Mouse (Mus musculus) kidney, embryonic 15.5 days (tissue): ENCODE measurements around the gene Taf3. TPM values are rescaled to one million over a fixed set of nuclear protein-coding genes. Genes with fewer than 3 reads are reported as not detected.

Experiments used
- ATAC-seq: fragments of 200-750 bp; cut with Nextera tagmentation; replicated peaks from 2 replicates; pipeline ENCODE4 v1.8.0; 2017; ENCODE audit warnings: moderate TSS enrichment; ENCODE audit not compliant: low FRiP score
- H3K27ac ChIP-seq: fragments of 300-500 bp; sonication (generic); 2 replicates; pipeline ENCODE4 v1.5.1; 2015; ENCODE audit warnings: mild to moderate bottlenecking, inconsistent platforms
- H3K27me3 ChIP-seq: fragments of 300-500 bp; sonication (generic); 2 replicates; pipeline ENCODE4 v1.6.1; 2015; ENCODE audit warnings: inconsistent platforms
- H3K36me3 ChIP-seq: fragments of 300-500 bp; sonication (generic); 2 replicates; pipeline ENCODE4 v1.6.1; 2015; ENCODE audit warnings: inconsistent platforms
- H3K4me1 ChIP-seq: fragments of 300-500 bp; sonication (generic); 2 replicates; pipeline ENCODE4 v1.6.1; 2015; ENCODE audit warnings: inconsistent platforms
- H3K4me2 ChIP-seq: fragments of 300-500 bp; sonication (generic); 2 replicates; pipeline ENCODE4 v1.6.1; 2015; ENCODE audit warnings: moderate library complexity, mild to moderate bottlenecking, inconsistent platforms
- H3K4me3 ChIP-seq: fragments of 300-500 bp; sonication (generic); replicated peaks from 2 replicates; pipeline ENCODE4 v1.5.1; 2015; ENCODE audit warnings: mild to moderate bottlenecking, inconsistent platforms
- H3K9ac ChIP-seq: fragments of 300-500 bp; sonication (generic); 2 replicates; pipeline ENCODE4 v1.6.1; 2015; ENCODE audit warnings: mild to moderate bottlenecking, inconsistent platforms
- H3K9me3 ChIP-seq: fragments of 300-500 bp; sonication (generic); replicated peaks from 2 replicates; pipeline ENCODE4 v1.6.1; 2016; ENCODE audit warnings: inconsistent platforms
- WGBS: fragments of 180-500 bp; shearing (Covaris S2); methylation state at CpG from one replicate; pipeline ENCODE4 v1.1.7; 2015; ENCODE audit warnings: mixed read lengths; 5-methylcytosine and 5-hydroxymethylcytosine counted together
- polyA plus RNA-seq: library from polyadenylated mRNA; unstranded; fragments of >200 nt; fragmentation: Nextera tagmentation; extraction: Ambion mirVana; gene quantifications from 2 replicates; pipeline ENCODE4 v1.2.1, GENCODE M21; 2015

The Taf3 gene
- polyA plus RNA-seq, 1 experiment from 2014 or later: 16.4 TPM

- no peaks in the 10 kb centered on the region for H3K27me3 ChIP-seq
- ATAC-seq: no peak
- no peak overlapping the region for H3K4me2 ChIP-seq
- no peak overlapping the region for H3K4me3 ChIP-seq
- no peaks in the 10 kb centered on the region for H3K9me3 ChIP-seq
- 65% methylated on average over 3 of the region's 3 CpGs for WGBS
- no peak overlapping the region for H3K9ac ChIP-seq
- peaks cover under 1% of the 10 kb centered on the region; the same call in 1 of the 2 replicates for H3K36me3 ChIP-seq
- H3K27ac ChIP-seq: no peak overlapping the region
- H3K4me1 ChIP-seq: no peaks in the 10 kb centered on the region
Measured at GRCm38 (mm10) chr2:9946739-9947138, 101.7 kb downstream of the Taf3 start.

DNA sequence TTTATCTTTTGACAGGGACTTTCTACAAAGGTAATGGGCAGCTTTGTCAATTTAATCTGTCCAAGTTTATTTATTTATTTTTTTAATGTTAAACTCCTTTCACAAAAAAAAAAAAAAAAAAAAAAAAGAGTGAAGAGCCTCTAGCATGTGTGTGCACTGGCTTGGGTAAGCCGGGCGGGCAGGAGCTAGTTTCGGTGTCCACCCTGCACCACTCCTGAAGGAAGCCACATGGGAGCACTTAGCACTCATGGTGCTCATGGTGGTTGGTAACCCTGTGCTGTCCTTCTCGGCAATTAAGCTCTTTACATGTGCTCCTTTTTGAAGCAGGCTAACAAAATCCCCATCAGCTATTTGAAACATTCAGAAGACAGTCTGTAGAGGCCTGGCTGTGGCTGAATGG is 102.8 kb downstream of the Taf3 start:
- no peaks in the 10 kb centered on the region; the same call in 1 of the 2 replicates for H3K36me3 ChIP-seq
- H3K27me3 ChIP-seq: no peaks in the 10 kb centered on the region
- H3K4me3 ChIP-seq: no peak overlapping the region
- H3K9ac ChIP-seq: no peak overlapping the region
- H3K27ac ChIP-seq: no peak overlapping the region
- H3K9me3 ChIP-seq: no peaks in the 10 kb centered on the region
- 89% methylated on average over 4 of the region's 4 CpGs for WGBS
- ATAC-seq: no peak
- H3K4me1 ChIP-seq: no peaks in the 10 kb centered on the region
- no peak overlapping the region for H3K4me2 ChIP-seq

DNA sequence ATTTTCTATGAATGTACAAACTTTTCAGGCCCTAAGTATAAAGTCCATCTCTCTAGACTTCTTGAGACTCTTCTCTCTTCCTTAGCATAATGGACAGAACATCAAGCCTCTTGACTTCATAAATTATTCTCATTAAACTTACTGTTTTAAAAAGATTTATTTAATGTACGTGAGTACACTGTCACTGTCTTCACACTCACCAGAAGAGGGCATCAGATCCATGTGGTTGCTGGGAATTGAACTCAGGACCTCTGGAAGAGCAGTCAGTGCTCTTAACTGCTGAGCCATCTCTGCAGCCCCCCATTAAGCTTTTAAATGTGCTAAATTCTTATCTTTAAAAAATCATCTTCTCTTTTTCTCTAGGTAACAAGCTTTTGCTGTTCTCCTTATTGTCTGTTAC is 105.4 kb downstream of the Taf3 start:
- 75% methylated on average over 1 of the region's 1 CpGs for WGBS
- no peak for ATAC-seq

DNA sequence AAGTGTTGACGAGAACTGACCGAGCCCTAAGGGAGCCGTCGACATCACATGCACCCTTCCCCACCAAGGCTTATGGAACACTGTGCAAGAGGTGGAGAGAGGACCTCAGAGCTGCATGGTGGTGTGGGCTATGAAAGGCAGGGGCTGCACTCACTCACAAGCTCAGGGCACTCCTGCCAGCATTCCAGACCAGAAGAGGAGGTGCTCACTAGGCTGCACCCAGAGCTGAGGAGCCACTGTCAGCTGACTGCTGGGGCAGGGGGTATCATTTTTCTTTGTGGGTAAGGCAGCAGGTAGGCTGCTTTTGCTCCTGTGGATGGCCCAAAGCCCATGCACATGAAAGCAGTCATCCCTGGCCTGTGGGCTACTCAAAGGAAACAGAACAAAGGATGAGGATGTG is 109.1 kb downstream of the Taf3 start:
- Histone ChIP-seq H3K4me3 (no peak overlapping the region), H3K27ac (no peak overlapping the region), H3K36me3 (0 out of 2 replicates have a peak, but pooled peaks cover 3% of the 10 kb centered on the region), H3K4me2 (no peak overlapping the region), H3K27me3 (no peaks in the 10 kb centered on the region), H3K9me3 (no peaks in the 10 kb centered on the region), H3K4me1 (0 out of 2 replicates have a peak, but pooled peaks cover 3% of the 10 kb centered on the region), H3K9ac (no peak overlapping the region)
- 0 out of 2 replicates have a peak, but pooled peaks have one; percentile 22 for ATAC-seq
- 54% methylated on average over 4 of the region's 4 CpGs for WGBS

More for the DNA sequence above, 105.4 kb downstream of the Taf3 start:
- H3K9me3 ChIP-seq: no peaks in the 10 kb centered on the region
- H3K4me2 ChIP-seq: no peak overlapping the region
- no peak overlapping the region for H3K27ac ChIP-seq
- no peak overlapping the region for H3K4me3 ChIP-seq
- H3K27me3 ChIP-seq: no peaks in the 10 kb centered on the region
- H3K36me3 ChIP-seq: 0 out of 2 replicates have a peak, but pooled peaks cover 3% of the 10 kb centered on the region
- no peak overlapping the region for H3K9ac ChIP-seq
- no peaks in the 10 kb centered on the region for H3K4me1 ChIP-seq

GRCm38 (mm10) chr2:9935965-9936364 is 112.4 kb downstream of the Taf3 start:
- peak; percentile 84 for ATAC-seq
- Histone ChIP-seq H3K4me2 (no peak overlapping the region), H3K4me3 (no peak overlapping the region), H3K27ac (no peak overlapping the region), H3K36me3 (0 out of 2 replicates have a peak, but pooled peaks cover 3% of the 10 kb centered on the region), H3K9me3 (no peaks in the 10 kb centered on the region), H3K27me3 (no peaks in the 10 kb centered on the region), H3K4me1 (0 out of 2 replicates have a peak, but pooled peaks cover 3% of the 10 kb centered on the region), H3K9ac (no peak overlapping the region)
- WGBS: 25% methylated on average over 1 of the region's 1 CpGs

DNA sequence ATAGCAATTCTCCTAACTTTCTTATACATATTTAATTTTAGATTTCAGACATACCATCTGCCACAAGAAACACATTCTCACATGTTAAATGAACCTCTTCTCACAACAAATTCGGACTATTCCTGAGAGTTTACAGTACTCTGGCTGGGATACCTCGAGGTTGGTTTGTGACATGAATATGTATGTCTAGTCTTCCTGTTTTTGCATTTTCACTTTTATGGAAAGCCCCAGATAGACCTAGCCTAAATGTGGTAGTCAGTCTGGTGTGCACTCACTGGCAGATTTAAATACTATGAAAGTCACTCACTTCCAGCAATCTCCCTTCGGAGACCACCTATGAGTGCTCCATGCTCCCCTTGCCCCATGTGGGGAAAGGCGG is 121.5 kb downstream of the Taf3 start:
- Histone ChIP-seq H3K4me2 (no peak overlapping the region), H3K9ac (no peak overlapping the region), H3K4me3 (no peak overlapping the region), H3K27ac (no peak overlapping the region), H3K36me3 (peaks cover 8% of the 10 kb centered on the region; the same call in 1 of the 2 replicates), H3K4me1 (peaks cover 9% of the 10 kb centered on the region; the same call in 1 of the 2 replicates), H3K27me3 (no peaks in the 10 kb centered on the region), H3K9me3 (no peaks in the 10 kb centered on the region)
- WGBS: 82% methylated on average over 4 of the region's 4 CpGs
- ATAC-seq: no peak

DNA sequence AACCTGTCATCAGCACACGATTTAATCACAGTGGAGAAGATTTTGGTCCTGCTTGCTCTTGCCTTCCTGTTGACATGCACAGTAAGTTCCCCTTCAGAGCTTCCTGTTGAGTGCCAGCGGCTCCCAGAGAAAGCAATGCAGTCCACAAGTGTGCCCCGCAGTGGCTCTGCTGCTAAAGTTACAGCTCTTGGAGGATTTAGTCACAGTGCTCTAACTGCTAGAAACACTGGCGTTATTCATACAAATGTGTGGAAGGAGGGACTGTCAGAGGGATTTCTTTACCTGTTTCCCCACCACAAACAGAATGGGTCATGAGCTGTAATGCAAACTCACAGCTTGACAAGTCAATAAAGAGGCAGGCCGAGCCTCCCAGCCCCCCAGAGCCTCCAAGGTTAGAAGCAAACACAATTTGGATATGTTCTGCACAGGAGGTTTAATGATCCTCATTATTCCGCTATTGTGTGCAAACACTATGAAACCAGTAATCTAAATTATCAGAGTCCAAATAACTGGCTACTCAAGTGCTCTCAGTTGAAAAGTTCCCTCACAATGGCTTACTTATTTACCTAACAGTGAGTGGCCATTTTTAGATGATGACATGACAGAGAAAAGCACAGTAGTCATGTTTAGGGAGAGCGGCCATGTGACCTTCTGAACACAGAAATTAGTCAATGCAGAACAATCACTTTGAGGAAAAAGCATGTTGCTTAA is 122.0 kb downstream of the Taf3 start:
- H3K27me3 ChIP-seq: no peaks in the 10 kb centered on the region
- H3K9ac ChIP-seq: no peak overlapping the region
- H3K4me1 ChIP-seq: peaks cover 9% of the 10 kb centered on the region; the same call in 1 of the 2 replicates
- H3K4me2 ChIP-seq: no peak overlapping the region
- peaks cover 8% of the 10 kb centered on the region; the same call in 1 of the 2 replicates for H3K36me3 ChIP-seq
- H3K9me3 ChIP-seq: no peaks in the 10 kb centered on the region
- peak; percentile 46; the same call in 1 of the 2 replicates for ATAC-seq
- peak overlapping the region; percentile 75 for H3K27ac ChIP-seq
- WGBS: 49% methylated on average over 7 of the region's 7 CpGs
- H3K4me3 ChIP-seq: no peak overlapping the region

DNA sequence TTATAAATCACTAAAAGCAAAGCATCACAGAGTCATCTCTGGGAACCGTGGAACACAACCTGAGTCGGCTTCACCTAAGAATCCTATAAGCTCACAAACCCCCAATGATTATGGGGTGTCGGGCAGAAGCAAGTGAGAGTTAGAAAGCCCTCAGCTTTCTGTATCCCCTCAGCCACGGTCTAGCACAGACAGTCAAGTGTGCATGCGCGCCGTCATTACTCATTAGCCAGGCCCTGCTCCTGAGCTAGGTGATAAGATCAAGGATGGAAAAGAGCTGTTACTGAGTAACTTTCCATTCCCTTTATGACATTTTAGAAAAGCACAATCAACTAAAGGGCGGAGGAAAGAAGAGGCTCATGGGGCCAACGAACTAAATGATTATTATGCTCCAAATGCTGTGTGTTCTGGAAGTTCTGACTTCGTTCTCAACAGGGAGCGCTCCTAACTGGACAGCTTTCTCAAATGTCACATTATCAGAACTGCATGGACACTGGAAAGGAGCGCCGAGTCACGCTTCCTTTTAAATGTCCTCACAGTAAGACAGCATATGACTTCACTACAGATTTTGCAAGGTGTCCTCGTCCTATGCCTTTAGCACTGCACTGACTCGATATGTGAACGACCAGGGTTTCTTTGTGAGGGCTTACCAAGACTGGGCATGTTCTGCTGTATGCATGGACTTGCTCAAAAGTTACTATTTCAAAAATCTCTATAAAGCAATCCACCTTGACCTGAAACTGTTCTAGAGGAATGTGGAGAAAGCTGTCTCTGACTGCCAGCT is 129.5 kb downstream of the Taf3 start:
- peak; percentile 91 for ATAC-seq
- Histone ChIP-seq H3K27me3 (no peaks in the 10 kb centered on the region), H3K36me3 (peaks cover 26% of the 10 kb centered on the region), H3K27ac (peak overlapping the region; percentile 84), H3K9ac (no peak overlapping the region), H3K4me1 (peaks cover 17% of the 10 kb centered on the region; the same call in 1 of the 2 replicates), H3K9me3 (no peaks in the 10 kb centered on the region), H3K4me3 (no peak overlapping the region), H3K4me2 (peak overlapping the region; percentile 14; the same call in 1 of the 2 replicates)
- WGBS: 73% methylated on average over 17 of the region's 17 CpGs

- 79% methylated on average over 9 of the region's 9 CpGs for WGBS
- Histone ChIP-seq H3K27me3 (no peaks in the 10 kb centered on the region), H3K9me3 (no peaks in the 10 kb centered on the region), H3K27ac (peak overlapping the region; percentile 84), H3K4me1 (peaks cover 17% of the 10 kb centered on the region; the same call in 1 of the 2 replicates), H3K9ac (no peak overlapping the region), H3K4me3 (no peak overlapping the region), H3K4me2 (no peak overlapping the region), H3K36me3 (peaks cover 26% of the 10 kb centered on the region)
- ATAC-seq: no peak
Measured at GRCm38 (mm10) chr2:9917602-9918001, 130.8 kb downstream of the Taf3 start.

DNA sequence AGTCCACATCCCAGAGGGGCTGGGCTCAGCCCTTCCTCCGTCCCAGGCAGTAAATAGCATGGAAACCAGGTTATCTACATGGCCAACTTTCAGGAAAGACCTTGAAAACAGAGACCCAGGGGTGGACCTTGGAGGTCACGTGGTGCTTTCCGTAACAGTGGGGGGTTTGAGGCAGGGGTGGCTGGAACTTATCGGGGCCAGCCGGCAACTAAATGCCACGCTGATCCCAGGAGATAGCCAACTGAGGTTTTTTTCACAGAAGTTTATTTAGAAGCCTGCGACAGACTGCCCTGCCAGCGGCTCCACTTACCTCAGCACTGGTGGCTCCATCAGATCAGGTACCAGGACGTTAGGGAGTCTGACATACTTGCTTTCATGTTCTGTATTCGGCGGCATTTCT is 142.4 kb downstream of the Taf3 start:
- Histone ChIP-seq H3K36me3 (no peaks in the 10 kb centered on the region), H3K9ac (no peak overlapping the region), H3K27me3 (peaks cover 31% of the 10 kb centered on the region), H3K4me3 (peak overlapping the region; percentile 27), H3K4me2 (peak overlapping the region; percentile 50), H3K27ac (peak overlapping the region; percentile 45), H3K4me1 (peaks cover 7% of the 10 kb centered on the region; the same call in 1 of the 2 replicates), H3K9me3 (no peaks in the 10 kb centered on the region)
- 5% methylated on average over 11 of the region's 11 CpGs for WGBS
- 0 out of 2 replicates have a peak, but pooled peaks have one; percentile 30 for ATAC-seq

GRCm38 (mm10) chr2:9903854-9904560 is 144.4 kb downstream of the Taf3 start:
- Histone ChIP-seq H3K4me2 (no peak overlapping the region), H3K9ac (no peak overlapping the region), H3K4me3 (no peak overlapping the region), H3K27me3 (peaks cover 49% of the 10 kb centered on the region), H3K9me3 (no peaks in the 10 kb centered on the region), H3K4me1 (peaks cover 7% of the 10 kb centered on the region; the same call in 1 of the 2 replicates), H3K27ac (no peak overlapping the region), H3K36me3 (no peaks in the 10 kb centered on the region)
- WGBS: 55% methylated on average over 14 of the region's 14 CpGs
- ATAC-seq: no peak
